Mouse (Mus musculus) mesoderm, embryonic 11.5 days (tissue): ENCODE measurements around the gene Yap1.

Source experiments
- DNase-seq: peaks from one replicate; pipeline ENCODE4 v3.0.0-alpha.2; 2012; ENCODE audit warnings: low read depth, low spot score

The Yap1 gene

DNA sequence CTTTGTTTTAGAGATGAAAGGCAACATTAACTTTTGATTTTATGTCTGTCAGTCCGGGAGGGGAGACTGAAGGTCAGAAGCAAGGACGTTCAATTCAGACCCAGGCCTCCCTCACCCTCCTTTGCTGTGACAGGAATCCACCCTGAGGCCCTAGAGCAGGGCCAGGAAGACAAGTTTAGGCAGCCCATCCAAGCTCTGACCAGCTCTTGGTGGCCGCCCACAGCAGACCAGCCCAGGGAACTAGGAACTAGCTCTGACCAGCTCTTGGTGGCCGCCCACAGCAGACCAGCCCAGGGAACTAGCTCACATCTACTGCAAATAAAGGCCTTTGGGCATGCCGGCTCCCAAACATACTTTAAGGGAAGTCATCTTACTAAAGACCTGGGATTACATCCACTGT, 26.8 kb downstream of the Yap1 start:
- DNase-seq = no peak

DNA sequence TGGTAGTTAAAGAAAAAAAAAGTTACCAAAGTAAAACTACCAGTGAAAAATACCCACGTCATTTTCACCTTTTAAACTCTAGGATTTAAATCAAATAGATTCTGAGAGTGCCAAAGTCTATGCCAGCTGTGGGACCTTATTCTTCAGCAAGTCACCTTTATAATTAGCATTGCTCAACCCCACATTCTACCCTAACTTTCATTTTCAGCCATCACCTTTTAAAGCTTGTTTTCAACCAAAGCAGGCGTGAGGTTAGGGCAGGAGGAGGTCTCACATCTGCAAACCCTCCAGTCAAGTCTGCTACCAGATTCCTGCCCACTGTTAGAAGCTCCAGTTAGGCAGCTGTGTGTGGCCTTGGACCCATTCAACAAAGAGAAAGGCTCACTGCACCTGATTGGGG, 32.4 kb downstream of the Yap1 start:
- no peak for DNase-seq

DNA sequence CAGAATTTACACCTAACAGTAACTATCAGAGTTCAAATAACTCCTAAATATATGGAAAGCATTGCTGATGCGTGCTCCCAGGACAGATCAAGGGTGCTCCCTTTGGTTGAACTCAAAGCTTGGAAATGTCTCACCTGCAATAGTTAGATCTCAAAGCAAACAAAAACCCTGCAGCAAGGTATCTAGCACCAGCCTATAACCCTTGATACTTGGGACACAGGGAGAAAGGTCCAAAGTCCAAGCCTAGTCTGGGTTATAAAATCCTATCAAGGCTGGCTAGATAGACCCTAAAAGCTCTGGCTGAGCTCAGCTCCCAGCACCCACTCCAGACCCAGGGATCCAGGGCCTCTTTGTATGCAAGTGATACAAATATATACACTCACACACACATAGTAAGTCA, 36.4 kb downstream of the Yap1 start:
- no peak for DNase-seq

DNA sequence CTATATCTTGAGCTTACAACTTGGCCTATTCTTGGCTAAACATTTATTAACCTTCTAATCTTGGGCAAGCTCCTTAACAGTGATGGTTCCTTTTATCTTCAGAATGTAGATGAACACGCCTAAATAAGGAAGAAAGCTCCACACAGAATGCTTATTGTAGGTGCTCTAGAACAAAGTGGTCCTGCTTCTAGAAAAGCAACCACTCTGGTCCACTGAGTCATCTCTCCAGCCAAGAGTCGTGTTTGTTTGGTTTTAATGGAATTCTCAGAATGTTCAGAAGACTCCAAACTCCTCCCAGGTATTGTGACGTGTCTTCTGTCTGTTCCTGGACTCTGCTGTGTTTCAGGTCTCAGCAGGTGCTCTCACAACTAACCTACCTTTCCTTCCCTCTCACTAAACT, 38.8 kb downstream of the Yap1 start:
- no peak for DNase-seq

DNA sequence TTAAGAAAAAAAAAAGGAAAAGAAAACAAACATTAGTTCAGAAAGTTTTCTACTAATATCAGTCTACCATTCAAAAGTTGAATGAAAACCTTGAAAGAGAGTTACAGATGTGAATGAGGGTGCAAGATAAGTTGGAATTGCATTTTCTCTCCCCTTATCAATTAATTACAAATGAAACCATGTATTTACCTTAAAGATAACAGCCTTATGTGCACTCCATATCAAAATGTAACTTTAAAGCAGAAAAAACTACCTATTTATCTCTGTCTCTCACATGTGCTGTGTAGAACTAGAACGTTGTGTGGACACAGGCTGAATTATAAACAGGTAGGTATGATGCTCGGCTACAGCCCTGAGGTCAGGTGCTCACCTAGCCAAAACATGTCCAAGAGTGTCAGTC, 40.5 kb downstream of the Yap1 start:
- no peak for DNase-seq

DNA sequence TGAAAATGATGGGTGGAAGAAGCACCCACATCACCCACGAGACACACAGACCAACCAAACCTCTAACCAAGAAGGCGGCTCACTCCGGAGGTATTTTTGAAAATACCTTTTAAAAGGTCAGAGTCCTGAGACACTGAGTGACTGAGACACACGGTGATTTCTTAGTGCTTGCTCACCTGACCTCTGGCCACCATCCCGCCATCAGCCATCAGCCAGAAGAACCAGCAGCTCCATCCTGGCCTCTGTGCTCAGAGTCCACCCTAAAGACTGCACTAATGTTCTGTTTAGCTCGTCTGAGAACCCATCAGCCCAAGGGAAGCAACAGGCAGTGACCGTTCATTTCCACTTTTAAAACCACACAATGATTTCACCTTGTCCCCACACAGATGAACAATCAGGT, 41.5 kb downstream of the Yap1 start:
- DNase-seq = no peak

DNA sequence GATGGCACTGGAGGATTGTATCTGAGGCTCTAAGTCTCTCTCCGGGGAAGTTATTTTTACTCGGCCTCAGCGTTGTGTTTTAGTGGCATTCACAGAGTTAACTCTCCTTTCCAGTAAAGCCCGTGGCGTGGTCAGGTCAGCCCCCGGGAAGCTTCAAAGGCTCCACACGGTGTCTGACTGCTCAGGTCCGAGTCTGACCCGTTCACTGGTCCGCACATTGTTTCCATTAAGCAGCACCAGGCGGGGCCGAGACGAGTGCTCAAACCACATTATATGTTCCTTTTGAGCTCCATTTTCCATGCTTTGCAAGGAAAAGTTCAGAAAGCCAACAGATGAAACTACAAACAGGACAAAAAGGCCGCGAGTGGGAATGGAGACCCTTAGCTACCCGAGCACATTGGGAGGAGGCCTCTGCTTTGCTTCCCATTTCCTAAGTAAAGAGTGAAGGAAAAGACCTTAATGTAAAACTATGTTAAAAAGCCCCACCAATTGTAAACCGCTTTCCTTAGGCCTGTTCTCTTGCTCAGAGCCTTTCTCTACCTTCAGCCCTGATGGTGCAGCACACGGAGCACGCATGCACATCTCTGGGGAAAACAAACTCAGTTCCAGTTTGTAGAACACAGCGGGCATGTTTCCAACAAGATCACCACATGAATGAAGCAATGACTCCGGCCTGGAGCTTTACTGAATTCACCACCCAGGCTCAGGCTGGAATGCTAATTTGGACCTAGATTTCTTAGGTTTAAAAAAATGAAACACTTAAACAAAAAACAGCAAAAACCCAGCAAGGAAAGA, 42.8 kb downstream of the Yap1 start:
- DNase-seq = peak; percentile 49

DNA sequence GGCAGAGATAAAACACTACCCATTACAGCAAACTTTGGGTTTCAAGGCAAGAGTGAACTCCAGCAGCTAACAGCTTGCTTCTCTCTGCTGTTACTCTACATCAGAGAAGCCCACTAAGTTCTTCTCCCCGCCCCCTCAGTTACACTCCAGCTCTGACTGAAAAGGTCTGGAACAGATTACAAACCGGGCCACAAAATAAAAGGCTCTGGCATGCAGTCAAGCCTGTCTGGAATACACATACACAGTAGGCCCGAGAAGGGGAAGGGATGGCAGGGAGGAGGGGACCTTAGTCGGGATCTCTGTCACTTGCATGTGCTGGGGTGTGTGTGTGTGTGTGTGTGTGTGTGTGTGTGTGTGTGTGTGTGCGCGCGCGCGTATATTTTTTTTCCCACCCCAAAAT, 44.0 kb downstream of the Yap1 start:
- peak; percentile 66 for DNase-seq

DNA sequence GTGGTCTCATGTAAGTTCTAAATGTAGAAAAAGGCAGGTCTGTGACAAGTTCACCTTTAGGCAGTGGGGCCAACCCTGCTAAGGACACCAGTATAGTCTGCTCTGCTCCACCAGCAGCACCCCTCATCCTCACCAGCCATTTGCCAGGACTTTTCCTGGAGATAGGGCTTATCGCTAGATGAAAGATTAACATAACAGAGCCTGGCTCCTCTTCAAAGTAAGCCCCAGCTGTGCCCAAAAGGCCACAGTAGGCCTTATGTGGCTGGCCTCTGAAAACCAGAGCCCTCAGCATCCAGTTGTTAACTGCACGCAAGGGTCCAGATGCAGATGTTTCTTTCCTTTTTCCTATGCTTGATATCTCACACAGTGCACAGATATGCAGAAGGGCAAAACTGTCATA, 45.1 kb downstream of the Yap1 start:
- DNase-seq = no peak

DNA sequence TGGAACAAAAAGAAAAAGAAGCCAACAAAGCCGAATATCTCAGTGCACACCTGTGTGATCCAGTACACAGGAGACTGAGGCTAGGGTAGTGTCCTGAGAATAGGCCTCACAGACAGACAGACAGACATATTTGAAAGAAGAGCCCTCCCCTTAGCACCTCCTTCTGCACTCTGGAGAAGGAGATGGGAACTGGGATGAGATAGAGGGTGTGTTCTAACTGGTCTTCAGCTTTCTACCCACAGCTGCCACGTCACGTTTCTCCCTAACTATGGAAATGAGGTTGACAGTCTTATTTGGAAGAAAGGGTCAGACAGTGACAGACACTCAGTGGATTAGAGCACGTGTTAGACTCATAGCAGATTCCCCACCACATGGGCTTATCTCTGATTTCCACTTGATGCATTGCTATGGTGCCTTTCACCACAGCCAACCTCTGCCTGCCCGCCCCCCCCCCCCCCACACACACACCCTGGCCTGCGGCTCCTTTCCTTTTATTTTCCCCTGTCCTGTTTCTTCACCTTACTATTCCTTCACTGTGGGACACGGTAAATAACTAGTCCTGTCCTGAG, 46.3 kb downstream of the Yap1 start:
- DNase-seq = no peak

DNA sequence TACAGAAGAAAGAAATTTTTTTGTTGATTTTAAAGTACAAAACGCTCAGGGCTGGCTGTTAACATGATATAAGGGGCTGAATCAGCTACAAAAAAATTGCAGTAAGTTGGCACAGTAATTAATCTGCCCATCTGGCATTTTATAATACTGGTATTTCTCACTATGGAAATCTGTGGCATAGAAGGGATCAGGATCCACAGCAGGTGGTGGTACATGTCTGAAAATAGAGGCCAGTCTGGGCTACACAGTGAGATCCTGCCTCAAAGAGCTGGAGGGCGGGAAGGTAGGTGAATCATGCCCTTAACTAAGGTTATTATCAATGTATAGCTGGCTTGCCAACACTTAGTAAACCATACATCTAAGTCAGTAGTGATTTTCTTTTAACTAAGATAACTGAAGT, 47.0 kb downstream of the Yap1 start:
- DNase-seq = no peak

DNA sequence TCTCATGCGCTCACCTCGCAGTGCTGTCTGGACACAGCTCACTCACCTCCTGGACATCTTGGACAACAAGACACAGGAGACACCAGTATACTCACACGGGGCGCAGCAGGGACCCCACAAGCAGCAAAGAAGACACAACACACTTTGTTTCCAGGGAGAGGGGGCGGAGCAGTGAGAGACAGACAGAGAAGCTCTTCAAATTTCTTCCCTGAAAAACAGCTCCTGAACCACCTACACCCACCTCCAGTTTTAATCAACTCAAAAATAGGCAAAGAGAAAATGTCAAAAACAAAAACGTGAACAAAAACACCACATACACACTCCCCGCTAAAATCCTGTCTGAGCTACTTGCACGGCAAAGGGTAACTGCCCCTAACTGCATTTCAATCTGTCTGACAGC, 48.0 kb downstream of the Yap1 start:
- no peak for DNase-seq

DNA sequence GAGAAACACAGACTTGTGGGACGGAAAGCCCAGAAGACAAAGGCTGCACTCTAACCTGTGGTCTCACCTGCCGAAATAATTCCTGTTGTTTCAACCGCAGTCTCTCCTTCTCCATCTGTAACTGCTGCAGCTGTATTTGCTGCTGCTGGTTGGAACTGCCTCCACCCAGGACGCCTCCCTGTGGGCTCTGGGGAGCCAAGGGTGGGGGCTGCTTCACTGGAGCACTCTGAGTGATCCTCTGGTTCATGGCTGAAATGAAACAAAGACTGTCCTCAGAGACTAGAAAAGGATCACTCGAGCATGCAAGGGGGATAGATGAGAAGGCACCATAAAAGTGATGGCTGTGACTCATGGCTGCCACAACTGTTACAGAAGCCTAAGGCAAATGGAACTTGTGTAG, 51.5 kb downstream of the Yap1 start:
- DNase-seq = no peak

DNA sequence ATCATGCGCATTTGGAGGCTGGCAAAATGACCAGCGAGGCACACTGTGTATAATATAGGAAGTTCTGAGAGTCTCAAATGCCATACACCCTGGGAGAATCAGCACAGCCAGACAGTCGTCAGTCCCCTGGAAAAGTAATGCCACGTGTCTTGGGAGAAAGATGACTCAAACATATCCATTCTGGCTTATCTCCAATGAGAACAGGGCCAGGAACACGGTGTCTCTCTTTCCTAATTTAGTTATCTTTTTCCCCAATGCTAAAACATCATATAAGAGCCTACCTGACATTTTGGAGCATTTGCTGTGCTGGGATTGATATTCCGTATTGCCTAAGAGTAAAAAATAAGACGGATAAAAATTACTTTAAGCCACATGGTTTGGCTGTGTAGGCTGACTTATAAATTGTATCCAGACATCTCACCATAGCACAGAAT, 54.2 kb downstream of the Yap1 start:
- DNase-seq = no peak

DNA sequence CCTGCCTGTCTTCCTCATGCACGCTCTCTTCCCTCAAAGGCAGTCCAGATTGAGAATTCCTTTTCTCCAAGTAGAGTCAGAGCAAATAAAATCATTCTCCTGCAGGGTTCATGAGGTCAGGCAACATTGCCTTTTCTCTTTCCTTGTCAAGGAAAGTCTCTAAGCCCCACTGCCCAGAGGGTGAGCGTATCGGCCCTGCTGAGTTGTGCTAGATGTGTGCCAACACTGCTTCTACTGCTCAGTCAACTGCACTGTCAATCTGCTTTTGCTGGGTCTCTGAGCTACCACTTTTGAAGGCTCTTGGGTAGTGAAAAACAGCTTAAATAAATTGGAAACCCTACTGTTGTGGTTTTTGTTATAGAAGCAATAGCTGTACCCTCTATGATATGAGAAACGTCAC, 56.5 kb downstream of the Yap1 start:
- no peak for DNase-seq

DNA sequence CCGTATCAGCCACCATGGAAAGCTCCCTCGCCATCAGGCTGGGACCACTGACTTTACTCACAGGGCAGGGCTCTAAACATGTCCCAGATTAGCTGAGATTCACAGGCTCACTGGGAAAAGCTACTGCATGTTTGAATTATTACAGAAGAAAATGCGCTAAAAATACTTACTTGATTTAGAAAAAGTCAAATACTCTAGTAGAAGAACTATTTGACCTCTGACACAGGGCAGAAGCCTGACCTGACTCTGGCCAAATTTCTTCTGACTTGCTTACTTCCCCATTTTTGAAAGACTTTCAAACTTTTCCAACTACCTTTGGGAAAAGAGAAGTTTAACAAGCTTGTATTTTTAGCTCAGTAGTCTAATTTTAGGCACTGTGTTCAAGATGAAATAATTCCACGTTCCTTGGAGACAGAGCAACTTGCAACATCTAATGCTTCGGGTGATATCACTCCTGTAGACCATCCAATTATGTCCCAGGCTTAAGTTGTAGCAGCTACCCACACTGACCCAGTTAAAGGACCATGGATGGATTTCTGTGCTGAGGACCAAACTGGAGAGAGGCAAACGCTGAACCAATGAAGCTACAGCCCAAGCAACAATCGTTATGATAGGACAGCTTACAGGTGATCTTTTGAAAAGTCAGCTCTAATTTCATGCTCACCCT, 60.5 kb downstream of the Yap1 start:
- no peak for DNase-seq

DNA sequence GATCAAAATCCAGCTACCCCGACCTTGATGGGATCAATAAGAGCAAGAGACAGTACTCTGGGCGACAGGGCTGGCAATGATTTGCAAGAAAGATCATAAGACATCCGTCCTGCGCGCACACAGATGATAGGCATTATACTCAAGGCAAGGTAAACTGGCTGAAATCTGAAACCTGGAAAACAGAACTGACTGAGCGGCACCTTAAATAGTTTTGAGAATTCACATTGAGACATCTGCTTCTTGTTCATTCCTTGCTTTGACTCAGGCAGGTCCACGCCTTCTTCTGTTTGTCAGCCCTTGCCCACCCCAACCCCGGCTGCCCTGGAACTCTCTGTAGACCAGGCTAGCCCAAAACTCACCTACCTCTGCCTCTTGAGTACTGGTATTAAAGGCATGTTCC, 61.7 kb downstream of the Yap1 start:
- DNase-seq = no peak

DNA sequence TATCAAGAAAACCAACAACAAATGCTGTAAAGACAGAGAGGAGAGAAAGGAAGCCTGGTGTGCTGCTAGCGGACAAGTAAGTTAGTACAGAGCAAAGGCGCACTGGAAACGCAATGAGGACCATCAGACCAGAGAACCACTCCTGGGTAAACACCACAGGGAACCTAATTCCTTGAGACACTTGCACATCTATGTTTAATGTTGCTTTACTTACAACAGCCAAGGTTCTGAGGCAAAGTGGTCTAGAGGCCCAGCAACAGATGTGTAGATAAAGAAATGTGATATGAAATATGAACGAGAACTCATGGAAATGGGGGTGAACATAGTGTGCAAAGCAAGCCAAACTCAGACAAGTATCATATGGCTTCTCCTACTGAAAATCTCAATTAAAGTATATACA, 64.3 kb downstream of the Yap1 start:
- no peak for DNase-seq

DNA sequence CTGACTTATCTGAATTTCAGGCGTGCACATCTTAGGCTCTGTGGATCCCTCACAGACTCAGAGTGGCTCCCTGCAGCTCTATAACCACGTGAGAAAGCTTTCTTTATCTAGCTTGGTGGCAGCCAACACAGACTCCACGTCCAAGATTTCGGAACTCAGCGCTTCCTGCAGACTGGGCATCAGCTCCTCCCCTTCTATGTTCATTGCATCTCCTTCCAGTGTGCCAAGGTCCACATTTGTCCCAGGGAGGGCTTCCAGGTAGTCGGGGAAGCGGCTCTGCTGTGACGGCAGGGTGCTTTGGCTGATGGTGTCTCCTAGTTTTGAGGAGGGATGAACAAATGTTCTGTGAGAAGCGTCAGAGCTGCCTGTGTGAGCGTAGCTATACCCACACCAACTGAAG, 70.0 kb downstream of the Yap1 start:
- no peak for DNase-seq

DNA sequence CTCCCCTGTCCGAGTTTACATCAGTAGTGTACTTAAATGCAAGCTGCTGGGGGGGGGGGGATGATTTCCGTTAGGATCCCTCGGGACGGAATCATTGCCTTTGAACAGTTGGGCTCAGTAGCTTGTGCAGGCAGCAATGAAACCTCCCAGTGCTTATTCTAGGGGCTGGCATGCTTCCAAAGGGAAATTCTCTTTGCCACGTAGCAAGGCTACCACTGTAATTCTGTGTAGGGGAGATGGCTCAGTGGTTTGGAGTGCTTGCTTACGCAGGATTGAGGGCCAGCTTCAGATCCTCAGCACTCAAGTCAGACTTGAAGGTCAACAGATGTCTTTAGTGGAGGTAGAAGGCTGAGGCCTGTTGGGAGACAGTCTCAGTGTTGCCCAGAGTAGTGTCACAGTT, 74.8 kb downstream of the Yap1 start:
- no peak for DNase-seq

DNA sequence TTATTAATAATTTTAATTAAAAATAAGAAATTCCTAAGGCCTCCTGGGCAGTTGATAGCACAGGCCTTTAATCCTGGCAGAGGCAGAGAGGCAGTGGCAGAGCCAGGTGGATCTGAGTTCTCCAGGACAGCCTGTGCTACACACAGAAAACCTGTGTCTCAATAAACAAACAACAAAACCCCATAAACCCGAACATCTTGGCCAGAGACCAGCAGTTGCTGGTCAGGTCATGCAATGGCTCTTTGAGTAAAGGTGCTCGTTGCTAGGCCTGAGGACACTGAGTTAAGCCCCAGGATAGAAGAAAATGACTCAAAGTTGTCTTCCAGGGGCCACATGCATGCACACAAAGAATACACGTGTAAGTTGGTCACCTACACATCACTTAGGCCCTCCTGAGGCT, 75.5 kb downstream of the Yap1 start:
- DNase-seq = no peak

DNA sequence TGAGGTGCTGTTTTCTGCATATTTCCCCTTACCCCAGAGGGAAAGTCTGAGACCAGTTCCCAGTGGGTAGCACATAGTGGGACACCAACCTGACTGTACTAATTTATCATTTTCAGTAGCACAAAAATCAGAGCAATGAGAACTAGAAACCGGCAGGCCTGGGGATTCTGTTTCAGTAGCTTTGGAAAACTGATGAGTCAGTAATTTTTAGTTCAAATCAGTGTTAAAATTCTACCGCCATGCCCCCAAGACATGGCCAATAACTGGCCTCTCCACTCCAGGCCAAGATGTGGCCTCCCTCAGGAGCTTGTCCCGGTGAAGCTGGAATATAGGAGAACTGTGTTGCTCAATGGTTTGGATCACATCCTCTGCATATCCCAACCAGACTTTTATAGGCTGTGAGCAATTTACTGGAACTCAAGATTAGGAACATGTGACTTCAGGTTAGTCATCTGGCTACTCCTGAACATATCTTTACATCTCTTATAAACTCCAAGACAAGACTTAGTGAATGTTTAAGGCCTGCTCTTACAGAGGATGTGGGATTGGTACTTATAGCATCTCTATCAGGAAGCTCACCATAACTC, 76.1 kb downstream of the Yap1 start:
- no peak for DNase-seq

DNA sequence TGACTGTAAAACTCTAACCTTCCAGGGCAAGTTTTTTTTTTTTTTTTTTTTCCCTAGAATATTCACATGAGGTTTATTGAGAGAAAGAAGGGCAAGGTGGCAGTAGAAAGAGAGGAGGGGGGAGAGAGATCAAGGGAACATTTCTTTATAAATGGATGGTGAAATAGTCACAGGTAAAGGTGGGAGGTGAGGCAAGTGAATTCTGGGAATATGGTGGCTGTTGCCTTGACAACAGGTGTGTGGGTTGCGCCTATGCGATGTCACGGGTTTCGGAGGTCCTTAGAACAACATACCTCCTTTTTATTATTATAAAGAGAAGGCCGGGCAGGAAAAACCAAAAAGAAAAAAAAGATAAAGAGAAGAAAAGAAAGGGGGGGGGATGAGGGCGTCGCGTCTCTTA, 89.5 kb downstream of the Yap1 start:
- no peak for DNase-seq
